17 mouse cellular contexts compared by ENCODE assay signal in the genomic region with DNA sequence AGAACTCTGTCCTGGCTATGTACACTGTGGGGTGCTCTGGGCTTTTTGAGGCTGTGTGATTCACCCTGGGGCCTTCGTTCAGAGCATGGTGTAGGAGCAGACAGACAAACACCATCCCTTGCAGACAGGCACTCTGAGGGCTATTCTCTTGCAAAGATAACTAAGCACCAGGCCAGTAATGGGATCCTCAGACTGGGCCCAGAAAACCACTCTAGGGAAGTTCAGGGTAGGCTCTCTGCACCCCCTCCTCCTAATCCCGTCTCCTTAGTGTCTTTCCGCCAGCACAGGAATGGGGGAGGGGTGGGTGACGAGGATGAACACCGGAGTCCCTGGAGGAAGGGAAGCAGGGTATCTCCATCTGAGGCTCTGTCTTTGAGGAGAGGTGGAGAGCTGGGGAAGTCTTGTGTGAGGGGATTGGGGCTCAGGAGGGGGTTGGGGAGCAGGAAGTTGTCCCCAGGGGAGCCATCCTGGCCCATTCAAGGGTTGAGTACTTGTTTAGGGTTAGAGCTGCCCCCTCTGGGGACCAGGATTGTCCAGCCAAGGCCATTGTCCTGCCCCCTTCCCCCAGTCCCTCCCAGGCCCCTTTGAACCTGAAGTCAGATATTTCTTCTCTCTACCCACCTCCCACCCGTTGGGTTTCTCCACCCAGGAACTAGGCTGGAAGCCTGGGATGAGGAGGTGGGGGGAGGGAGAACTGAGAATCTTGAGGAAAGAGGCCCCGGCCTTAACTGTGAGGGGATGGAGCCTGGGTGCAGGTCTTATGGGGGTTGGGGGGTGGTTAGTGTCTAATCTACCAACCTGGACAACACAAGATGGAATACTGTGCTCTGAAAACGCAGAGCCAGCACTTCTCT. TPM values are rescaled to one million over a fixed set of nuclear protein-coding genes. Genes with fewer than 3 reads are reported as not detected.
"Had no signal": no experiment of that assay in that cellular context is flagged by ENCODE, and none has a peak within 500 bp of the region (broad histone marks: within the 10 kb centered on the region; RNA-seq: fewer than 3 reads in every experiment).

No protein-coding gene starts in this region.

- H3K9ac ChIP-seq: limb, embryonic 15.5 days; liver, embryonic 14.5 days had no signal

- H3K4me2 ChIP-seq: limb, embryonic 15.5 days had no signal

- H3K36me3 ChIP-seq: limb, embryonic 15.5 days had no signal

- H3K9me3 ChIP-seq: limb, embryonic 15.5 days had no signal

- H3K4me3 ChIP-seq: left cerebral cortex, adult 2 months; limb, embryonic 15.5 days had no signal

- DNase-seq: kidney, adult 11 months; kidney, postnatal 14 days; lung, adult 18-20 months; lung, postnatal 36 days; right cerebral cortex, postnatal 14 days; thymus, adult 18-20 months; thymus, postnatal 14 days had no signal

- ATAC-seq: midbrain, embryonic 16.5 days had no signal

- H3K27ac ChIP-seq: left cerebral cortex, adult 2 months; limb, embryonic 15.5 days; liver, embryonic 14.5 days had no signal

RNA-seq across cellular contexts. Expression of gene Pou5f1, which starts 1.0 kb away (rescaled TPM):
- polyA plus RNA-seq: kidney, embryonic 14.5 days; large intestine, adult 2 months; limb, embryonic 15.5 days; liver, embryonic 14.5 days; lung, embryonic 16.5 days; midbrain, embryonic 16.5 days; neural tube, embryonic 14.5 days; spleen, adult 2 months; stomach, embryonic 16.5 days had no signal
